Mouse (Mus musculus): ENCODE data around the gene Il1a. TPM values are rescaled to one million over a fixed set of nuclear protein-coding genes. Genes with fewer than 3 reads are reported as not detected.

Gene Il1a
- total and polyA plus RNA-seq, 3 experiments = 0.04 to 0.17 (median 0.13) TPM

- dilution Hi-C loops (cut with MboI; ENCODE audit: extremely low pct_ligation_motif_present, extremely low pct_unique_long_range_greater_than_20kb, low sequenced_read_pairs) = no loop called here
- H3K27ac ChIP-seq (ENCODE audit: insufficient read depth, low read depth) = peak overlapping the region; percentile 90
- H3K4me3 ChIP-seq (replicated peaks in 1 of 3; ENCODE audit: low read depth in 2 of 3, low read length in 2 of 3, poor library complexity in 1 of 3) = peak overlapping the region; percentile 73 to 96 (median 81)
- peaks cover 8 to 18% of the 10 kb centered on the region in 2 experiments; a peak in 3 of 4 replicates for H3K4me1 ChIP-seq (ENCODE audit: control insufficient read depth in 1 of 2, insufficient read depth in 2 of 2)
- TF ChIP-seq MYC (IDR thresholded peaks at IDR 0.05; ENCODE audit: low read depth, low read length) (no peak), CTCF (conservative IDR thresholded peaks at IDR 0.05 in 1 of 2, IDR thresholded peaks at IDR 0.05 in 1 of 2; ENCODE audit: low read depth in 2 of 2, low read length in 2 of 2) (no peak), CHD1 (IDR thresholded peaks at IDR 0.05; ENCODE audit: low read depth, low read length) (0 out of 2 replicates have a peak, but pooled peaks have one; percentile 28), USF2 (conservative IDR thresholded peaks at IDR 0.05; ENCODE audit: low read depth, low read length) (no peak; the same call in 1 of the 2 replicates), ZC3H11A (IDR thresholded peaks at IDR 0.05; ENCODE audit: low read depth, low read length) (no peak), POLR2A (IDR thresholded peaks at IDR 0.05; ENCODE audit: low read depth, low read length) (no peak; the same call in 1 of the 2 replicates), KAT2A (IDR thresholded peaks at IDR 0.05; ENCODE audit: insufficient replicate concordance, low read length) (0 out of 2 replicates have a peak, but pooled peaks have one; percentile 13), NRF1 (IDR thresholded peaks at IDR 0.05; ENCODE audit: low read depth, low read length) (no peak), ZMIZ1 (IDR thresholded peaks at IDR 0.05; ENCODE audit: low read depth, low read length) (no peak), CHD2 (IDR thresholded peaks at IDR 0.05; ENCODE audit: low read length) (no peak), RAD21 (IDR thresholded peaks at IDR 0.05; ENCODE audit: low read depth, low read length) (no peak), SIN3A (IDR thresholded peaks at IDR 0.05; ENCODE audit: low read length) (peak; percentile 16; the same call in 1 of the 2 replicates), ETS1 (conservative IDR thresholded peaks at IDR 0.05; ENCODE audit: low read depth, low read length) (peak; percentile 69)
- H3K4me2 ChIP-seq (ENCODE audit: insufficient read depth, low read depth, poor library complexity, severe bottlenecking) = peak overlapping the region; percentile 86
- H3K36me3 ChIP-seq (replicated peaks in 1 of 2; ENCODE audit: control insufficient read depth in 1 of 2, insufficient read depth in 1 of 2, low read length in 1 of 2) = peaks cover 7 to 12% of the 10 kb centered on the region in 2 experiments
- DNase-seq (ENCODE audit: extremely low read depth) = peak; percentile 75
- H3K9me3 ChIP-seq (replicated peaks; ENCODE audit: low read length) = no peaks in the 10 kb centered on the region
- in situ Hi-C loops (cut with MboI; ENCODE audit: low pct_ligation_motif_present, low pct_unique_long_range_greater_than_20kb, low sequenced_read_pairs) = no loop called here
- no peaks in the 10 kb centered on the region for H3K27me3 ChIP-seq (replicated peaks)
- peak overlapping the region; percentile 83 for H3K9ac ChIP-seq (ENCODE audit: insufficient read depth, low read depth)
- H3K79me2 ChIP-seq (replicated peaks; ENCODE audit: control insufficient read depth, extremely low read depth, insufficient read depth, poor library complexity, severe bottlenecking) = peaks cover 13% of the 10 kb centered on the region
These were observed 12.2 kb downstream of the Il1a start for GRCm38 (mm10) chr2:129297589-129297982.

GRCm38 (mm10) chr2:129296671-129297588 is 12.8 kb downstream of the Il1a start, which contains the start of gene Ckap2l:
Gene Ckap2l (minus strand): TSS chr2:129297212.
- Histone ChIP-seq H3K9me3 (replicated peaks; ENCODE audit: low read length) (no peaks in the 10 kb centered on the region), H3K4me3 (replicated peaks in 1 of 3; ENCODE audit: low read depth in 2 of 3, low read length in 2 of 3, poor library complexity in 1 of 3) (peak within 1 kb of the TSS; percentile 81 to 97 (median 96)), H3K4me1 (ENCODE audit: control insufficient read depth in 1 of 2, insufficient read depth in 2 of 2) (peaks cover 8 to 18% of the 10 kb centered on the region in 2 experiments; a peak in 3 of 4 replicates), H3K9ac (ENCODE audit: insufficient read depth, low read depth) (peak within 1 kb of the TSS; percentile 83), H3K79me2 (replicated peaks; ENCODE audit: control insufficient read depth, extremely low read depth, insufficient read depth, poor library complexity, severe bottlenecking) (peaks cover 13% of the 10 kb centered on the region), H3K27ac (ENCODE audit: insufficient read depth, low read depth) (peak within 1 kb of the TSS; percentile 90), H3K4me2 (ENCODE audit: insufficient read depth, low read depth, poor library complexity, severe bottlenecking) (peak within 1 kb of the TSS; percentile 86), H3K36me3 (replicated peaks in 1 of 2; ENCODE audit: control insufficient read depth in 1 of 2, insufficient read depth in 1 of 2, low read length in 1 of 2) (peaks cover 7 to 12% of the 10 kb centered on the region in 2 experiments), H3K27me3 (replicated peaks) (no peaks in the 10 kb centered on the region)
- in situ Hi-C loops (cut with MboI; ENCODE audit: low pct_ligation_motif_present, low pct_unique_long_range_greater_than_20kb, low sequenced_read_pairs) = no loop called here
- DNase-seq (ENCODE audit: extremely low read depth) = peak; percentile 99
- dilution Hi-C loops (cut with MboI; ENCODE audit: extremely low pct_ligation_motif_present, extremely low pct_unique_long_range_greater_than_20kb, low sequenced_read_pairs) = no loop called here
- TF ChIP-seq BHLHE40 (IDR thresholded peaks at IDR 0.05; ENCODE audit: low read depth, low read length) = no peak
- TF ChIP-seq TBP (conservative IDR thresholded peaks at IDR 0.05; ENCODE audit: low read depth, low read length) = peak; percentile 61
- TF ChIP-seq SMC3 (IDR thresholded peaks at IDR 0.05; ENCODE audit: low read depth, low read length) = no peak
- TF ChIP-seq SIN3A (IDR thresholded peaks at IDR 0.05; ENCODE audit: low read length) = peak; percentile 93
- peak; percentile 45; the same call in 1 of the 2 replicates for TF ChIP-seq MEF2A (IDR thresholded peaks at IDR 0.05; ENCODE audit: borderline replicate concordance, low read depth, low read length)
- peak; percentile 79 for TF ChIP-seq HCFC1 (IDR thresholded peaks at IDR 0.05; ENCODE audit: low read depth, low read length)
- no peak for TF ChIP-seq JUND (conservative IDR thresholded peaks at IDR 0.05; ENCODE audit: low read depth, low read length)
- TF ChIP-seq USF1 (IDR thresholded peaks at IDR 0.05; ENCODE audit: low read depth, low read length) = no peak
- TF ChIP-seq MAZ (IDR thresholded peaks at IDR 0.05; ENCODE audit: low read depth, low read length) = 0 out of 2 replicates have a peak, but pooled peaks have one; percentile 25
- TF ChIP-seq ZNF384 (IDR thresholded peaks at IDR 0.05; ENCODE audit: low read depth, low read length) = no peak
- TF ChIP-seq CHD1 (IDR thresholded peaks at IDR 0.05; ENCODE audit: low read depth, low read length) = no peak
- no peak; the same call in 1 of the 2 replicates for TF ChIP-seq RAD21 (IDR thresholded peaks at IDR 0.05; ENCODE audit: low read depth, low read length)
- peak; percentile 75 for TF ChIP-seq TCF12 (IDR thresholded peaks at IDR 0.05; ENCODE audit: low read depth, low read length)
- no peak for TF ChIP-seq USF2 (conservative IDR thresholded peaks at IDR 0.05; ENCODE audit: low read depth, low read length)
- TF ChIP-seq MXI1 (IDR thresholded peaks at IDR 0.05; ENCODE audit: low read depth, low read length) = peak; percentile 84
- peak; percentile 87; the same call in 1 of the 2 replicates for TF ChIP-seq E2F4 (IDR thresholded peaks at IDR 0.05; ENCODE audit: insufficient replicate concordance, low read depth, low read length)
- no peak for TF ChIP-seq ZKSCAN1 (IDR thresholded peaks at IDR 0.05; ENCODE audit: borderline replicate concordance, low read depth, low read length)
- TF ChIP-seq IRF4 (IDR thresholded peaks at IDR 0.05; ENCODE audit: low read depth, low read length) = peak; percentile 35; the same call in 1 of the 2 replicates
- TF ChIP-seq PAX5 (IDR thresholded peaks at IDR 0.05; ENCODE audit: low read length) = no peak
- TF ChIP-seq RCOR1 (conservative IDR thresholded peaks at IDR 0.05; ENCODE audit: low read depth, low read length) = no peak
- peak; percentile 88 for TF ChIP-seq CHD2 (IDR thresholded peaks at IDR 0.05; ENCODE audit: low read length)
- TF ChIP-seq POLR2A (IDR thresholded peaks at IDR 0.05; ENCODE audit: low read depth, low read length) = peak; percentile 69
